Mouse (Mus musculus) gastrocnemius, adult 18-20 months (tissue): ENCODE results near the gene Ubald2. TPM values are rescaled to one million over a fixed set of nuclear protein-coding genes. Genes with fewer than 3 reads are reported as not detected.

Source experiments
- DNase-seq: peaks from one replicate; pipeline ENCODE4 v3.0.0; 2021; ENCODE audit warnings: low spot score
- total RNA-seq, 2 experiments: library from RNA; stranded (reverse); gene quantifications; 2 replicates each; pipeline ENCODE4 v1.2.3; 2021

Ubald2 gene
- total RNA-seq, 2 experiments from 2014 or later = 32.1 to 45.8 TPM

- DNase-seq = no peak
These were observed 1.1 kb upstream of the Ubald2 start for GRCm38 (mm10) chr11:116432593-116433355.

GRCm38 (mm10) chr11:116434287-116434966 is 533 bp downstream of the Ubald2 start:
- DNase-seq = peak; percentile 76

GRCm38 (mm10) chr11:116434967-116435752 is 1.3 kb downstream of the Ubald2 start:
- no peak for DNase-seq

GRCm38 (mm10) chr11:116435992-116436724 is 2.3 kb downstream of the Ubald2 start:
- DNase-seq = no peak

- DNase-seq = peak; percentile 83
These were observed 2.9 kb downstream of the Ubald2 start for GRCm38 (mm10) chr11:116436725-116437331.

GRCm38 (mm10) chr11:116437541-116437940 is 3.6 kb downstream of the Ubald2 start:
- DNase-seq = no peak

GRCm38 (mm10) chr11:116439269-116440240 is 5.7 kb downstream of the Ubald2 start:
- DNase-seq = no peak

GRCm38 (mm10) chr11:116440408-116441068 is 6.6 kb downstream of the Ubald2 start:
- DNase-seq = peak; percentile 44

GRCm38 (mm10) chr11:116442129-116442866 is 8.4 kb downstream of the Ubald2 start:
- DNase-seq = no peak

- DNase-seq = no peak
These were observed 8.9 kb downstream of the Ubald2 start for GRCm38 (mm10) chr11:116442867-116443177.

- DNase-seq = no peak
These were observed 9.4 kb downstream of the Ubald2 start for GRCm38 (mm10) chr11:116443311-116443710.

GRCm38 (mm10) chr11:116443935-116444334 is 10.0 kb downstream of the Ubald2 start:
- no peak for DNase-seq

GRCm38 (mm10) chr11:116445596-116446307 is 11.9 kb downstream of the Ubald2 start:
- peak; percentile 94 for DNase-seq

- no peak for DNase-seq
These were observed 12.5 kb downstream of the Ubald2 start for GRCm38 (mm10) chr11:116446308-116446887.

- no peak for DNase-seq
These were observed 13.9 kb downstream of the Ubald2 start for GRCm38 (mm10) chr11:116447822-116448221.

GRCm38 (mm10) chr11:116449341-116449740 is 15.4 kb downstream of the Ubald2 start:
- no peak for DNase-seq

- no peak for DNase-seq
These were observed 20.0 kb downstream of the Ubald2 start for GRCm38 (mm10) chr11:116453889-116454288.

- DNase-seq = no peak
These were observed 22.3 kb downstream of the Ubald2 start for GRCm38 (mm10) chr11:116456234-116456633.
